Mouse (Mus musculus): Measurements from ENCODE around the gene Dhx29.
"Not testable (repeated sequence)": the region's sequence is repeated elsewhere in the genome, so short reads cannot be mapped to it uniquely, and the experiment has no call there.

The Dhx29 gene

GRCm38 (mm10) chr13:112987532-112987943 is 60.3 kb downstream of the Dhx29 start, which contains the start of gene Ccno:
Gene Ccno (plus strand): TSS chr13:112987802.
- DNase-seq (ENCODE audit: low read depth) = peak; percentile 97

- peak; percentile 40 for DNase-seq (ENCODE audit: low read depth)
Measured at GRCm38 (mm10) chr13:112987991-112988390, 60.7 kb downstream of the Dhx29 start.

GRCm38 (mm10) chr13:112988866-112989265 is 61.6 kb downstream of the Dhx29 start:
- DNase-seq (ENCODE audit: low read depth) = no peak

GRCm38 (mm10) chr13:112989541-112989940 is 62.3 kb downstream of the Dhx29 start:
- DNase-seq (ENCODE audit: low read depth) = peak; percentile 24

GRCm38 (mm10) chr13:112990346-112990745 is 63.1 kb downstream of the Dhx29 start:
- DNase-seq (ENCODE audit: low read depth) = no peak

GRCm38 (mm10) chr13:112993531-112994152 is 66.4 kb downstream of the Dhx29 start, which contains the start of gene Mcidas:
Gene Mcidas (plus strand): TSS chr13:112993845.
- no peak for DNase-seq (ENCODE audit: low read depth)

GRCm38 (mm10) chr13:112994191-112994590 is 66.9 kb downstream of the Dhx29 start:
- DNase-seq (ENCODE audit: low read depth) = no peak

- DNase-seq (ENCODE audit: low read depth) = peak; percentile 28
Measured at GRCm38 (mm10) chr13:112996407-112996806, 69.2 kb downstream of the Dhx29 start.

- no peak for DNase-seq (ENCODE audit: low read depth)
Measured at GRCm38 (mm10) chr13:112997369-112997768, 70.1 kb downstream of the Dhx29 start.

- peak; percentile 67 for DNase-seq (ENCODE audit: low read depth)
Measured at GRCm38 (mm10) chr13:112998427-112999201, 71.4 kb downstream of the Dhx29 start.

- no peak for DNase-seq (ENCODE audit: low read depth)
Measured at GRCm38 (mm10) chr13:113000090-113000489, 72.8 kb downstream of the Dhx29 start.

- DNase-seq (ENCODE audit: low read depth) = no peak
Measured at GRCm38 (mm10) chr13:113000576-113001318, 73.5 kb downstream of the Dhx29 start.

- no peak for DNase-seq (ENCODE audit: low read depth)
Measured at GRCm38 (mm10) chr13:113012683-113013082, 85.4 kb downstream of the Dhx29 start.

GRCm38 (mm10) chr13:113013174-113013953 is 86.1 kb downstream of the Dhx29 start:
- DNase-seq (ENCODE audit: low read depth) = not testable (repeated sequence)

All from NIH3T3 (cell line).